Mouse (Mus musculus) spleen, postnatal 14 days (tissue): ENCODE results near the gene Gm20503.

Source experiments
- DNase-seq, 2 experiments: peaks; one replicate each; pipeline ENCODE4 v3.0.0; 2021 to 2022; ENCODE audit warnings: low spot score in 2 of 2

Gm20503 gene

GRCm38 (mm10) chr4:59089391-59089790 lies 86.4 kb downstream of the Gm20503 start:
- no peak for DNase-seq
